Mouse (Mus musculus) C2C12 (cell line): Measurements from ENCODE around the gene Cryba2.

Source experiments
- CEBPB ChIP-seq: IDR thresholded peaks from one replicate; pipeline ENCODE4 v1.6.1; 2011; ENCODE audit warnings: low read depth, mild to moderate bottlenecking, control low read depth, moderate library complexity
- CTCF ChIP-seq: IDR thresholded peaks from one replicate; pipeline ENCODE4 v1.5.1; 2011; ENCODE audit not compliant: control insufficient read depth, insufficient read depth, insufficient read length
- FOSL1 ChIP-seq: IDR thresholded peaks from one replicate; pipeline ENCODE4 v1.8.0; 2011; ENCODE audit warnings: mild to moderate bottlenecking, low read length; ENCODE audit not compliant: poor library complexity, insufficient read depth, severe bottlenecking
- MAX ChIP-seq: IDR thresholded peaks from one replicate; pipeline ENCODE4 v1.6.1; 2011; ENCODE audit warnings: mild to moderate bottlenecking, control low read depth
- MYOG ChIP-seq: IDR thresholded peaks from one replicate; pipeline ENCODE4 v1.6.1; 2011; ENCODE audit not compliant: control insufficient read depth, insufficient read length; ENCODE audit errors: extremely low read depth
- USF1 ChIP-seq: IDR thresholded peaks from one replicate; pipeline ENCODE4 v1.6.1; 2011; ENCODE audit warnings: low read depth, mild to moderate bottlenecking, control low read depth, moderate library complexity

DNA sequence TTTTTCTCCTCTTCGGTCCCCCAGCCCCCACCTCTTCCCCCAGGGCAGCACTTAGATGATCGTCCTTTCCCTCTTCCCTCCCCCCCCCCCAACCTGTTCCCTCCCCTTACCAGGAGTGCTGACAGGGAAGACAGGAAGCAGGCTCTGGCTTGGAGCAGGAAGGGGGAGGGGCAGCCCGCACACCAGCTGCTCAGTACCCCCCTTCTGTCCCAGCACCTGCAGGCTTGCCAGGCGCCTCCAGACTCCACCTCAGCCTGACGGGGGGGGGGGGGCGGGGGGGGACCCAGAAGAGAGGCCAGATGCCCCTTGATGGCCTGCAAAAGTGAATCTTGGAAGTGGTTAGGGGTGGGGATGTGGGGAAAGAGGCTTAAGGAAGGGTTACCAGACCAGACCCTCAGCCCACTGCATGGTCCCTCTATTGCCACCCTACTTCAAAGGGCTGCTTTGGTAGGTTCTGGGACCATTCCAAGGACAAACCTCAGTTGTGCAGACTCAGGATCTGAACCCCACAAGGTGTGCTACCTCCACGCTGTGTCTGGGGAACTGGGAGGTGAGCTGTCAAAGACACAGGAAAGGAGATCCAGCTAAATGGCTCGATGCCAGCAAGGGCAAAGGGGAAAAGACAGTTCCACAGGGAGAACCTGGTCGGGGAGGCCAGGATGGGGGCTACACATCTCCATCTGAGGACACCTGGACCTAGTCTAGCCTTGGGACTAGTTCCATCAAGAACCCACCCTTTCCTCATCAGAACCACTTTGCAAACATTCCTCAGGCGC is 5.9 kb upstream of the Cryba2 start:
- TF ChIP-seq CTCF (no peak), MAX (no peak), USF1 (no peak), FOSL1 (no peak), CEBPB (no peak), MYOG (no peak)
